ENCODE assay signal across 9 mouse cellular contexts in genomic region chr1:183146795-183147194, GRCm38 (mm10).
DNase-seq lines count a peak whose midpoint lies in the region; ATAC-seq lines count a peak whose summit lies in the region.
"Had no signal": no experiment of that assay in that cellular context is flagged by ENCODE, and none has a peak within 500 bp of the region (broad histone marks: within the 10 kb centered on the region; RNA-seq: fewer than 3 reads in every experiment).

No protein-coding gene starts in this region.

- 26% methylated on average over 9 of the region's 9 CpGs for WGBS in heart, embryonic 11.5 days (ENCODE audit: insufficient replicate concordance)
- WGBS in hindbrain, embryonic 10.5 days: 19% methylated on average over 9 of the region's 9 CpGs
- WGBS in liver, embryonic 15.5 days (ENCODE audit: insufficient replicate concordance): 31% methylated on average over 9 of the region's 9 CpGs

- peak overlapping the region; percentile 58 for H3K4me2 ChIP-seq in heart, embryonic 11.5 days
- peak overlapping the region; percentile 44 for H3K4me2 ChIP-seq in liver, embryonic 15.5 days

- DNase-seq in heart, postnatal 4 days: no peak
- DNase-seq in Muller cell, postnatal 12 days (ENCODE audit: inconsistent ontology term): peak; percentile 31
- no peak for DNase-seq in hindbrain, embryonic 10.5 days (ENCODE audit: low spot score)
- no peak for DNase-seq in frontal cortex, postnatal 14 days (ENCODE audit: low spot score in 2 of 2)
- DNase-seq in thymus, postnatal 36 days: no peak
- no peak for DNase-seq in ovary, postnatal 14 days (ENCODE audit: low spot score)

- no peaks in the 10 kb centered on the region for H3K27me3 ChIP-seq in heart, embryonic 11.5 days (ENCODE audit: control insufficient read depth, insufficient read depth, low read length)
- H3K27me3 ChIP-seq in hindbrain, embryonic 10.5 days (ENCODE audit: insufficient read depth, poor library complexity, severe bottlenecking): no peaks in the 10 kb centered on the region
- no peaks in the 10 kb centered on the region for H3K27me3 ChIP-seq in liver, embryonic 15.5 days
- H3K27me3 ChIP-seq: CH12.LX had no signal

- H3K4me3 ChIP-seq in heart, embryonic 11.5 days (ENCODE audit: low read depth, low read length): peak overlapping the region; percentile 21
- H3K4me3 ChIP-seq in hindbrain, embryonic 10.5 days: peak overlapping the region; percentile 36
- peak overlapping the region; percentile 35 for H3K4me3 ChIP-seq in liver, embryonic 15.5 days (replicated peaks)

- H3K9ac ChIP-seq in heart, embryonic 11.5 days (ENCODE audit: low read depth, low read length): peak overlapping the region; percentile 60; the same call in 1 of the 2 replicates
- H3K9ac ChIP-seq in liver, embryonic 15.5 days: no peak overlapping the region

- no peak for ATAC-seq in heart, embryonic 11.5 days (replicated peaks; ENCODE audit: insufficient number of reproducible peaks, low FRiP score, low TSS enrichment)
- no peak; the same call in 1 of the 2 replicates for ATAC-seq in liver, embryonic 15.5 days (ENCODE audit: insufficient read depth)

- H3K36me3 ChIP-seq in heart, embryonic 11.5 days (ENCODE audit: control insufficient read depth, insufficient read depth, low read length): no peaks in the 10 kb centered on the region
- H3K36me3 ChIP-seq in hindbrain, embryonic 10.5 days: no peaks in the 10 kb centered on the region
- H3K36me3 ChIP-seq in liver, embryonic 15.5 days (replicated peaks): no peaks in the 10 kb centered on the region

- peaks cover 36% of the 10 kb centered on the region for H3K4me1 ChIP-seq in heart, embryonic 11.5 days (ENCODE audit: control insufficient read depth, insufficient read depth, low read length)
- peaks cover 80% of the 10 kb centered on the region for H3K4me1 ChIP-seq in hindbrain, embryonic 10.5 days (replicated peaks)
- peaks cover 17% of the 10 kb centered on the region; the same call in 1 of the 2 replicates for H3K4me1 ChIP-seq in liver, embryonic 15.5 days (replicated peaks)

- no peaks in the 10 kb centered on the region for H3K9me3 ChIP-seq in heart, embryonic 11.5 days (replicated peaks; ENCODE audit: control insufficient read depth, low read length)
- no peaks in the 10 kb centered on the region for H3K9me3 ChIP-seq in hindbrain, embryonic 10.5 days
- H3K9me3 ChIP-seq in liver, embryonic 15.5 days (replicated peaks): no peaks in the 10 kb centered on the region

- H3K27ac ChIP-seq in heart, embryonic 11.5 days (ENCODE audit: low read depth, low read length): peak overlapping the region; percentile 25
- H3K27ac ChIP-seq in hindbrain, embryonic 10.5 days: peak overlapping the region; percentile 69; the same call in 1 of the 2 replicates
- H3K27ac ChIP-seq in liver, embryonic 15.5 days (replicated peaks): no peak overlapping the region
